Mouse (Mus musculus) liver, postnatal 0 days (tissue): ENCODE measurements at regions not wholly inside any gene's neighbourhood (a gene's known extent, or its start where the extent isn't known, plus 50 kb on each side); places are given as distances from the start of the nearest gene placed in this dataset.

Experiments
- CTCF ChIP-seq: sonication (generic); IDR thresholded peaks from 2 replicates; pipeline ENCODE4 v1.5.1; 2016; ENCODE audit warnings: antibody characterized with exemption, low read depth
- EP300 ChIP-seq: IDR thresholded peaks from 2 replicates; pipeline ENCODE4 v1.6.1; 2016; ENCODE audit warnings: antibody characterized with exemption, low read depth, mild to moderate bottlenecking

- TF ChIP-seq CTCF (no peak), EP300 (no peak)
Observed at GRCm38 (mm10) chr12:32460330-32460998, 82.0 kb downstream of the Ccdc71l start.
